Mouse (Mus musculus) stomach, embryonic 14.5 days (tissue): ENCODE data around the gene Flcn. TPM values are rescaled to one million over a fixed set of nuclear protein-coding genes. Genes with fewer than 3 reads are reported as not detected.

Experiments
- ATAC-seq: fragments of 200-750 bp; cut with Nextera tagmentation; 2 replicates; pipeline ENCODE4 v1.8.0; 2017; ENCODE audit warnings: low read depth, moderate TSS enrichment; ENCODE audit not compliant: insufficient number of reproducible peaks, insufficient read depth, low FRiP score
- H3K27ac ChIP-seq: fragments of 300-500 bp; sonication (generic); 2 replicates; pipeline ENCODE4 v1.5.1; 2014; ENCODE audit warnings: mild to moderate bottlenecking, low read length, moderate library complexity, mixed read lengths
- H3K27me3 ChIP-seq: fragments of 300-500 bp; sonication (generic); 2 replicates; pipeline ENCODE4 v1.6.1; 2014; ENCODE audit warnings: low read length, control low read depth, mixed read lengths; ENCODE audit not compliant: control insufficient read depth, insufficient read depth
- H3K36me3 ChIP-seq: fragments of 300-500 bp; sonication (generic); 2 replicates; pipeline ENCODE4 v1.6.1; 2014; ENCODE audit warnings: mild to moderate bottlenecking, control low read depth, low read length, moderate library complexity, mixed read lengths; ENCODE audit not compliant: control insufficient read depth, insufficient read depth
- H3K4me1 ChIP-seq: fragments of 300-500 bp; sonication (generic); 2 replicates; pipeline ENCODE4 v1.6.1; 2014; ENCODE audit warnings: low read length, control low read depth, mixed read lengths; ENCODE audit not compliant: control insufficient read depth, insufficient read depth
- H3K4me2 ChIP-seq: fragments of 300-500 bp; sonication (generic); replicated peaks from 2 replicates; pipeline ENCODE4 v1.6.1; 2014; ENCODE audit warnings: low read depth, low read length, control low read depth
- H3K4me3 ChIP-seq: fragments of 300-500 bp; sonication (generic); 2 replicates; pipeline ENCODE4 v1.5.1; 2014; ENCODE audit warnings: low read depth, low read length, control low read depth
- H3K9ac ChIP-seq: fragments of 300-500 bp; sonication (generic); replicated peaks from 2 replicates; pipeline ENCODE4 v1.6.1; 2014; ENCODE audit warnings: low read depth, mild to moderate bottlenecking, control low read depth, low read length, moderate library complexity, mixed read lengths
- H3K9me3 ChIP-seq: fragments of 300-500 bp; sonication (generic); 2 replicates; pipeline ENCODE4 v1.6.1; 2016; ENCODE audit warnings: low read depth, low read length, control low read depth; ENCODE audit not compliant: control insufficient read depth
- WGBS: fragments of 180-500 bp; shearing (Covaris S2); extraction: QIAGEN DNeasy Blood & Tissue Kit; methylation state at CpG from one replicate; pipeline ENCODE4 v1.1.7; 2014; 5-methylcytosine and 5-hydroxymethylcytosine counted together
- polyA plus RNA-seq: library from polyadenylated mRNA; unstranded; fragments of >200 nt; fragmentation: Nextera tagmentation; extraction: Ambion mirVana; gene quantifications from 2 replicates; pipeline ENCODE4 v1.2.1, GENCODE M21; 2014

Gene Flcn
- polyA plus RNA-seq, 1 experiment from 2014 or later: 31.5 TPM

DNA sequence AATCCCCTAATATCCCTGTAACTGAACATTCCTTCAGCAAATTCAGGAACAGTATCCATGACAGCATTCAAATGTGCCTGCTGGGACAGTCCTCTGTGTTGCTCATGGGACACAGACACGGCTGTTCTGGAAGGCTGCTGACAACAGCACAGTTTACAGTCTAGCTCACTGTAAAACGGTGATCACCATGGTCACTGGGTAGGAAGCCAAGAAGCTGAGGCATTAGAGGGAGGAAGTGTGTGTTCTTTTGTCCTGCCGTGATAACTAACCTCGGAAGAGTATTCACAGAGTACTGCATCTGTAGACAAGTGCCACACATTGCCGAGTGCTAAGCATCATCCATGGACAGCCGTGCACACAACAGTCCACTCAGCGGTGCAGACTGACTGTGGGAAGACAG is 39.1 kb downstream of the Flcn start:
- Histone ChIP-seq H3K27ac (no peak overlapping the region), H3K36me3 (peaks cover 87% of the 10 kb centered on the region), H3K4me2 (no peak overlapping the region), H3K9me3 (no peaks in the 10 kb centered on the region), H3K4me1 (no peaks in the 10 kb centered on the region), H3K4me3 (no peak overlapping the region), H3K27me3 (no peaks in the 10 kb centered on the region), H3K9ac (no peak overlapping the region)
- ATAC-seq: no peak
- 91% methylated on average over 7 of the region's 7 CpGs for WGBS

GRCm38 (mm10) chr11:59769738-59770137 is 40.1 kb downstream of the Flcn start:
- Histone ChIP-seq H3K4me1 (no peaks in the 10 kb centered on the region), H3K4me2 (no peak overlapping the region), H3K9me3 (no peaks in the 10 kb centered on the region), H3K36me3 (peaks cover 87% of the 10 kb centered on the region), H3K27me3 (no peaks in the 10 kb centered on the region), H3K9ac (no peak overlapping the region), H3K4me3 (no peak overlapping the region), H3K27ac (no peak overlapping the region)
- 89% methylated on average over 6 of the region's 6 CpGs for WGBS
- ATAC-seq: no peak

DNA sequence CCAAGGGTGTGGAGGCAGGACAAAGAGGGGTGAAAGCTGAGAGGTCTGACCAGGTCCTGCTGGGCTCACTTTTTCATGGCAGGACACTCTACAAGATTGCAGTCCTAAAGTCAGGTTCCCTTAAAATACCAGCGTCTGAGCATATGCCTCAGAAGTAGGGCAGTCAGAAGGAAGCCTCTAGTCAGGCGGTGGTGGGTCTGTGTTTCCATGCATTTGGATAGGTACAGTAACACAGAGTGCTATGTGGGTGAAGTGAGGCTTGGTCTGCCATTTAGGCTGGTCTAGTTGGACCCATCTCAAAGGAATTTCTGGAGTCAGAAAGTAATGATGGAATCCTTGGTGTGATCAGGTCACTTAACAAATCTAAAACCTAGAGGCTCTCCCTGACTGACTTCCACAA is 40.5 kb downstream of the Flcn start:
- WGBS: 91% methylated on average over 2 of the region's 2 CpGs
- no peak overlapping the region for H3K4me2 ChIP-seq
- no peak for ATAC-seq
- H3K9me3 ChIP-seq: no peaks in the 10 kb centered on the region
- H3K4me3 ChIP-seq: no peak overlapping the region
- H3K4me1 ChIP-seq: no peaks in the 10 kb centered on the region
- H3K27me3 ChIP-seq: no peaks in the 10 kb centered on the region
- peaks cover 88% of the 10 kb centered on the region for H3K36me3 ChIP-seq
- no peak overlapping the region for H3K27ac ChIP-seq
- no peak overlapping the region for H3K9ac ChIP-seq

DNA sequence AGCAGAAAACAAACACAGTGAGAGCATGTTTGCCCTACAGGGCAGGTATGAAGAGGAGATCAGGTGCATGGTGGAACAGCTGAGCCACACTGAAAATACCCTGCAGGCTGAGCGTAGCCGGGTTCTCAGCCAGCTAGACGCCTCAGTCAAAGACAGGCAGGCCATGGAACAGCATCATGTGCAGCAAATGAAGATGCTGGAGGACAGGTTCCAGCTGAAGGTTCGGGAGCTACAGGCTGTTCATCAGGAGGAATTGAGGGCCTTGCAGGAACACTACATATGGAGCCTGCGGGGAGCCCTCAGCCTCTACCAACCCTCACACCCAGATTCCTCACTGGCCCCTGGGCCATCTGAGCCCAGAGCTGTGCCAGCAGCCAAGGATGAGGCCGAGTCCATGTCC is 49.0 kb downstream of the Flcn start:
- Histone ChIP-seq H3K36me3 (peaks cover 89% of the 10 kb centered on the region), H3K4me3 (no peak overlapping the region), H3K9ac (no peak overlapping the region), H3K27ac (no peak overlapping the region), H3K4me1 (no peaks in the 10 kb centered on the region), H3K4me2 (no peak overlapping the region), H3K9me3 (no peaks in the 10 kb centered on the region), H3K27me3 (no peaks in the 10 kb centered on the region)
- no peak for ATAC-seq
- 96% methylated on average over 6 of the region's 6 CpGs for WGBS

DNA sequence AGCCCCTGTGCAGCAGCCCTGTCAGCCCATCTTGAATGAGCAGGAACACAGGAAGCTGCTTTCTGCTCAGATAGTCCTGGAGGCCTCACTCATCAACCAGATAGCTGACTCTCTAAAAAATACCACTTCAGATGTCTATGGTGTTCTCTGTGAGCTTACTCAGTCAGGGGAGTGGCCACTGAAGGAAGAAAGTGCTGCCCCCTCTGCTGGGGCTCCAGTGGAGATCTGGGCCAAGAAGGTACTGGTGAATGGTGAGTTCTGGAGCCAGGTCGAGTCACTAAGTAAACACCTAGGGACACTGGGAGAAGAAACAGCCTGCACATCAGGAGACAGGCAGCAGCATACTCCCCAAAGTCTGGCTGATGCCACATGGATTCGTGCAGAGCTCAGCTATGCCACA is 50.2 kb downstream of the Flcn start:
- 86% methylated on average over 2 of the region's 2 CpGs for WGBS
- Histone ChIP-seq H3K9ac (no peak overlapping the region), H3K4me2 (no peak overlapping the region), H3K4me1 (no peaks in the 10 kb centered on the region), H3K27ac (no peak overlapping the region), H3K4me3 (no peak overlapping the region), H3K9me3 (no peaks in the 10 kb centered on the region), H3K27me3 (no peaks in the 10 kb centered on the region), H3K36me3 (peaks cover 89% of the 10 kb centered on the region)
- no peak for ATAC-seq

- H3K4me1 ChIP-seq: no peaks in the 10 kb centered on the region
- H3K4me3 ChIP-seq: no peak overlapping the region
- WGBS: 89% methylated on average over 4 of the region's 4 CpGs
- H3K27ac ChIP-seq: no peak overlapping the region
- peaks cover 87% of the 10 kb centered on the region for H3K36me3 ChIP-seq
- no peak overlapping the region for H3K4me2 ChIP-seq
- H3K9me3 ChIP-seq: no peaks in the 10 kb centered on the region
- no peak for ATAC-seq
- no peaks in the 10 kb centered on the region for H3K27me3 ChIP-seq
- no peak overlapping the region for H3K9ac ChIP-seq
These were observed 50.6 kb downstream of the Flcn start for GRCm38 (mm10) chr11:59759178-59759577.

- no peak for ATAC-seq
- H3K4me2 ChIP-seq: no peak overlapping the region
- WGBS: 94% methylated on average over 9 of the region's 9 CpGs
- H3K27ac ChIP-seq: no peak overlapping the region
- no peaks in the 10 kb centered on the region for H3K27me3 ChIP-seq
- H3K4me3 ChIP-seq: no peak overlapping the region
- H3K4me1 ChIP-seq: no peaks in the 10 kb centered on the region
- no peaks in the 10 kb centered on the region for H3K9me3 ChIP-seq
- H3K36me3 ChIP-seq: peaks cover 79% of the 10 kb centered on the region
- no peak overlapping the region for H3K9ac ChIP-seq
These were observed 51.4 kb downstream of the Flcn start for GRCm38 (mm10) chr11:59758191-59758985.

- Histone ChIP-seq H3K36me3 (peaks cover 82% of the 10 kb centered on the region), H3K9me3 (no peaks in the 10 kb centered on the region), H3K4me2 (no peak overlapping the region), H3K4me3 (no peak overlapping the region), H3K9ac (no peak overlapping the region), H3K27ac (no peak overlapping the region), H3K4me1 (no peaks in the 10 kb centered on the region), H3K27me3 (no peaks in the 10 kb centered on the region)
- no peak for ATAC-seq
- WGBS: 90% methylated on average over 4 of the region's 4 CpGs
These were observed 53.5 kb downstream of the Flcn start for GRCm38 (mm10) chr11:59756351-59756750.

GRCm38 (mm10) chr11:59754504-59754903 is 55.3 kb downstream of the Flcn start:
- no peak overlapping the region for H3K4me2 ChIP-seq
- no peak overlapping the region for H3K27ac ChIP-seq
- no peaks in the 10 kb centered on the region for H3K27me3 ChIP-seq
- ATAC-seq: no peak
- no peak overlapping the region for H3K4me3 ChIP-seq
- WGBS: 92% methylated on average over 6 of the region's 6 CpGs
- H3K4me1 ChIP-seq: no peaks in the 10 kb centered on the region
- peaks cover 81% of the 10 kb centered on the region for H3K36me3 ChIP-seq
- no peaks in the 10 kb centered on the region for H3K9me3 ChIP-seq
- no peak overlapping the region for H3K9ac ChIP-seq
